Mouse (Mus musculus) lung, postnatal 0 days (tissue): ENCODE results near the gene Boc.

Experiments
- CTCF ChIP-seq: IDR thresholded peaks from 2 replicates; pipeline ENCODE4 v1.5.1; 2016; ENCODE audit warnings: antibody characterized with exemption, mild to moderate bottlenecking
- EP300 ChIP-seq: IDR thresholded peaks from 2 replicates; pipeline ENCODE4 v1.6.1; 2016; ENCODE audit warnings: antibody characterized with exemption, mild to moderate bottlenecking, control low read depth

DNA sequence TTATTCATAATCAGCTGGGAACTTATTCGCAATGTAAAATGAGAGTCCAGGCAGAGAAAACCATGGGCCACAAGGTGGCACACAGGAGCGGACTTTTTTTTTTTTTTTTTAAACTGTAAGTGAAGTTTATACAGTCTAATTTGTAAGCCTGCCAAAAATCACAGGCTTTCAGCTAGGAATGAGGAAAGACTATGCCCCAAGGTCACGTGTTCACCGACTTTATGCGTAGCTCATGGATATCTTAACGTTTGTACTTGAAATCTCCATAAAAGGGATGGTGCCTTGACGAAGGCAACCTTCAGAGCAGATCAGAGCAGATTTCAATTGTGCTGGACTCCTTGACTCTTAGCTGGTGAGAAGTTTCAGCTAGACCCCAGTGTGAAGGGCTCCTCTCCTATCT, 78.1 kb downstream of the Boc start:
- peak; percentile 59 for TF ChIP-seq CTCF
- no peak for TF ChIP-seq EP300
